Mouse (Mus musculus): ENCODE measurements around the gene Lix1l.
A peak's percentile ranks its signal among the peaks of the same experiment; 100 is the strongest.

Gene Lix1l

GRCm38 (mm10) chr3:96600639-96601250, at the start of gene Lix1l:
Gene Lix1l, plus strand, starts transcription at chr3:96601149.
- peak; percentile 90 for DNase-seq (ENCODE audit: low spot score)

GRCm38 (mm10) chr3:96551203-96551602, 49.7 kb upstream of the Lix1l start:
- DNase-seq (ENCODE audit: low spot score) = no peak

- no peak for DNase-seq (ENCODE audit: low spot score)
These were observed 49.1 kb upstream of the Lix1l start for GRCm38 (mm10) chr3:96551890-96552289.

- DNase-seq (ENCODE audit: low spot score) = no peak
These were observed 47.3 kb upstream of the Lix1l start for GRCm38 (mm10) chr3:96553601-96554000.

GRCm38 (mm10) chr3:96554251-96554650, 46.7 kb upstream of the Lix1l start:
- DNase-seq (ENCODE audit: low spot score) = no peak

GRCm38 (mm10) chr3:96555041-96555596, 45.8 kb upstream of the Lix1l start:
- no peak for DNase-seq (ENCODE audit: low spot score)

- no peak for DNase-seq (ENCODE audit: low spot score)
These were observed 44.8 kb upstream of the Lix1l start for GRCm38 (mm10) chr3:96555999-96556614.

- no peak for DNase-seq (ENCODE audit: low spot score)
These were observed 44.0 kb upstream of the Lix1l start for GRCm38 (mm10) chr3:96556651-96557635.

- peak; percentile 93 for DNase-seq (ENCODE audit: low spot score)
These were observed 43.3 kb upstream of the Lix1l start, which contains the start of gene Txnip for GRCm38 (mm10) chr3:96557694-96558093. Gene Txnip, plus strand, starts transcription at chr3:96557957.

GRCm38 (mm10) chr3:96558159-96558558, 42.8 kb upstream of the Lix1l start:
- no peak for DNase-seq (ENCODE audit: low spot score)

GRCm38 (mm10) chr3:96558668-96559196, 42.2 kb upstream of the Lix1l start:
- no peak for DNase-seq (ENCODE audit: low spot score)

GRCm38 (mm10) chr3:96559398-96559910, 41.5 kb upstream of the Lix1l start:
- DNase-seq (ENCODE audit: low spot score) = no peak

GRCm38 (mm10) chr3:96559911-96560850, 40.8 kb upstream of the Lix1l start:
- no peak for DNase-seq (ENCODE audit: low spot score)

- DNase-seq (ENCODE audit: low spot score) = no peak
These were observed 39.9 kb upstream of the Lix1l start for GRCm38 (mm10) chr3:96560881-96561668.

- no peak for DNase-seq (ENCODE audit: low spot score)
These were observed 38.8 kb upstream of the Lix1l start for GRCm38 (mm10) chr3:96561946-96562681.

GRCm38 (mm10) chr3:96563267-96563666, 37.7 kb upstream of the Lix1l start:
- DNase-seq (ENCODE audit: low spot score) = no peak

GRCm38 (mm10) chr3:96563911-96564632, 36.9 kb upstream of the Lix1l start:
- no peak for DNase-seq (ENCODE audit: low spot score)

- no peak for DNase-seq (ENCODE audit: low spot score)
These were observed 36.3 kb upstream of the Lix1l start for GRCm38 (mm10) chr3:96564633-96565032.

Measured in left cerebral cortex, adult 11 months (tissue).